Mouse (Mus musculus) colon, adult 2 months (tissue): ENCODE data around the gene Mmp12. TPM values are rescaled to one million over a fixed set of nuclear protein-coding genes. Genes with fewer than 3 reads are reported as not detected.

Experiments used
- polyA plus RNA-seq: library from polyadenylated mRNA; depleted of rRNA; stranded (reverse); fragments of >200 nt; gene quantifications from 2 replicates; pipeline ENCODE4 v1.2.3, GENCODE M21; 2012; rRNA removed

Mmp12 gene
- 0.34 and 0.44 TPM in 2 replicates for polyA plus RNA-seq

GRCm38 (mm10) chr9:7344107-7344506, at the start of gene Mmp12:
Mmp12 (plus strand) TSS chr9:7344381.

GRCm38 (mm10) chr9:7387947-7388346, 43.8 kb downstream of the Mmp12 start, which contains the start of gene Mmp1b:
Mmp1b (minus strand) TSS chr9:7388047.

Other genes starting within 250 kb of the Mmp12 start
- 0.23 and 0.36 TPM in 2 replicates for gene Dync2h1, start 159.9 kb upstream of the Mmp12 start, polyA plus RNA-seq
- 34.8 and 38.2 TPM in 2 replicates for gene Dcun1d5, start 159.9 kb upstream of the Mmp12 start, polyA plus RNA-seq
- 0.47 and 0.51 TPM in 2 replicates for gene Mmp13, start 71.9 kb upstream of the Mmp12 start, polyA plus RNA-seq
- not detected in 2 replicates for gene Mmp1b, start 43.7 kb downstream of the Mmp12 start, polyA plus RNA-seq
- 0.60 and 0.68 TPM in 2 replicates for gene Mmp3, start 101.4 kb downstream of the Mmp12 start, polyA plus RNA-seq
- 0.38 and 0.52 TPM in 2 replicates for gene Mmp10, start 158.0 kb downstream of the Mmp12 start, polyA plus RNA-seq
- gene Mmp8, start 214.1 kb downstream of the Mmp12 start, polyA plus RNA-seq = not detected in 2 replicates
- not detected in 2 replicates for gene Mmp27, start 227.0 kb downstream of the Mmp12 start, polyA plus RNA-seq